Mouse (Mus musculus): ENCODE data around the gene Lrrc75a. TPM values are rescaled to one million over a fixed set of nuclear protein-coding genes. Genes with fewer than 3 reads are reported as not detected.
A peak's percentile ranks its signal among the peaks of the same experiment; 100 is the strongest.

Gene Lrrc75a
- total and polyA plus RNA-seq, 3 experiments, result 7.0 to 8.9 TPM; not detected in 1

- H3K4me3 ChIP-seq (ENCODE audit: control insufficient read depth in 1 of 2, insufficient read depth in 1 of 2, low read depth in 2 of 2, low read length in 2 of 2), result no peak overlapping the region
- no peaks in the 10 kb centered on the region for H3K79me2 ChIP-seq (ENCODE audit: control insufficient read depth, insufficient read depth, low read length, poor library complexity)
- no peaks in the 10 kb centered on the region for H3K9me3 ChIP-seq (replicated peaks; ENCODE audit: insufficient read depth, low read length)
- H3K9ac ChIP-seq (ENCODE audit: control insufficient read depth, low read depth, low read length, poor library complexity, severe bottlenecking), result no peak overlapping the region
- H3K4me1 ChIP-seq (ENCODE audit: control insufficient read depth in 1 of 2, insufficient read depth in 2 of 2, low read length in 2 of 2), result no peaks in the 10 kb centered on the region
- H3K27me3 ChIP-seq (ENCODE audit: control insufficient read depth in 1 of 2, insufficient read depth in 2 of 2, low read length in 2 of 2), result peaks cover 3 to 7% of the 10 kb centered on the region in 2 experiments
- TF ChIP-seq CTCF (IDR thresholded peaks at IDR 0.05 in 2 of 3, conservative IDR thresholded peaks at IDR 0.05 in 1 of 3; ENCODE audit: control insufficient read depth in 1 of 3, insufficient read depth in 1 of 3, low read depth in 2 of 3, low read length in 3 of 3, poor library complexity in 1 of 3, severe bottlenecking in 1 of 3) (peak; percentile 22 to 48 (median 24); a peak in 5 of 6 replicates), ZNF384 (IDR thresholded peaks at IDR 0.05; ENCODE audit: low read depth, low read length) (no peak), GABPA (IDR thresholded peaks at IDR 0.05; ENCODE audit: low read depth, low read length) (no peak), ELF1 (IDR thresholded peaks at IDR 0.05; ENCODE audit: low read depth, low read length) (no peak), E2F4 (IDR thresholded peaks at IDR 0.05; ENCODE audit: borderline replicate concordance, low read depth, low read length) (no peak), SMC3 (IDR thresholded peaks at IDR 0.05; ENCODE audit: low read depth, low read length) (0 out of 2 replicates have a peak, but pooled peaks have one; percentile 13), ZKSCAN1 (IDR thresholded peaks at IDR 0.05; ENCODE audit: low read depth, low read length) (no peak), TAL1 (IDR thresholded peaks at IDR 0.05; ENCODE audit: low read length) (no peak), CHD2 (IDR thresholded peaks at IDR 0.05; ENCODE audit: low read length) (no peak), ETS1 (IDR thresholded peaks at IDR 0.05; ENCODE audit: low read depth, low read length) (no peak)
- DNase-seq (ENCODE audit: low read depth, low spot score), result no peak
- H3K36me3 ChIP-seq (ENCODE audit: control insufficient read depth in 1 of 2, insufficient read depth in 2 of 2, low read length in 2 of 2), result no peaks in the 10 kb centered on the region
- no peak overlapping the region for H3K27ac ChIP-seq (ENCODE audit: control insufficient read depth, low read depth, low read length)
Observed at GRCm38 (mm10) chr11:62695126-62695525, 46.8 kb upstream of the Lrrc75a start.

GRCm38 (mm10) chr11:62693299-62694184, 45.2 kb upstream of the Lrrc75a start:
- peak; percentile 93 for DNase-seq (ENCODE audit: low read depth, low spot score)
- Histone ChIP-seq H3K9ac (ENCODE audit: control insufficient read depth, low read depth, low read length, poor library complexity, severe bottlenecking) (peak overlapping the region; percentile 13; the same call in 1 of the 2 replicates), H3K4me1 (ENCODE audit: control insufficient read depth in 1 of 2, insufficient read depth in 2 of 2, low read length in 2 of 2) (no peaks in the 10 kb centered on the region), H3K36me3 (ENCODE audit: control insufficient read depth in 1 of 2, insufficient read depth in 2 of 2, low read length in 2 of 2) (no peaks in the 10 kb centered on the region), H3K27ac (ENCODE audit: control insufficient read depth, low read depth, low read length) (no peak overlapping the region), H3K9me3 (replicated peaks; ENCODE audit: insufficient read depth, low read length) (no peaks in the 10 kb centered on the region), H3K79me2 (ENCODE audit: control insufficient read depth, insufficient read depth, low read length, poor library complexity) (no peaks in the 10 kb centered on the region), H3K27me3 (ENCODE audit: control insufficient read depth in 1 of 2, insufficient read depth in 2 of 2, low read length in 2 of 2) (peaks cover 0 to 5% of the 10 kb centered on the region in 2 experiments), H3K4me3 (ENCODE audit: control insufficient read depth in 1 of 2, insufficient read depth in 1 of 2, low read depth in 2 of 2, low read length in 2 of 2) (no peak overlapping the region)
- TF ChIP-seq GATA1 (IDR thresholded peaks at IDR 0.05; ENCODE audit: low read depth, low read length), result no peak
- TF ChIP-seq RAD21 (IDR thresholded peaks at IDR 0.05; ENCODE audit: low read depth, low read length), result peak; percentile 89
- TF ChIP-seq HCFC1 (IDR thresholded peaks at IDR 0.05; ENCODE audit: low read depth, low read length), result peak; percentile 33; the same call in 1 of the 2 replicates
- peak; percentile 95 for TF ChIP-seq SMC3 (IDR thresholded peaks at IDR 0.05; ENCODE audit: low read depth, low read length)
- TF ChIP-seq USF2 (IDR thresholded peaks at IDR 0.05; ENCODE audit: borderline replicate concordance in 1 of 2, insufficient read depth in 1 of 2, low read depth in 1 of 2, low read length in 2 of 2), result no peak
- no peak for TF ChIP-seq ZMIZ1 (IDR thresholded peaks at IDR 0.05; ENCODE audit: low read depth, low read length)
- TF ChIP-seq TAL1 (IDR thresholded peaks at IDR 0.05; ENCODE audit: low read length), result no peak
- no peak for TF ChIP-seq ELF1 (IDR thresholded peaks at IDR 0.05; ENCODE audit: low read depth, low read length)
- peak; percentile 61 for TF ChIP-seq SIN3A (IDR thresholded peaks at IDR 0.05; ENCODE audit: low read length)
- TF ChIP-seq POLR2AphosphoS2 (IDR thresholded peaks at IDR 0.05; ENCODE audit: low read length), result no peak
- TF ChIP-seq E2F4 (IDR thresholded peaks at IDR 0.05; ENCODE audit: borderline replicate concordance, low read depth, low read length), result no peak
- peak; percentile 75 for TF ChIP-seq ZC3H11A (IDR thresholded peaks at IDR 0.05; ENCODE audit: low read depth, low read length)
- no peak for TF ChIP-seq CHD1 (IDR thresholded peaks at IDR 0.05; ENCODE audit: low read depth, low read length)
- TF ChIP-seq JUND (IDR thresholded peaks at IDR 0.05; ENCODE audit: low read depth, low read length), result no peak
- TF ChIP-seq KAT2A (conservative IDR thresholded peaks at IDR 0.05; ENCODE audit: low read depth, low read length), result no peak
- TF ChIP-seq MYB (IDR thresholded peaks at IDR 0.05; ENCODE audit: low read depth, low read length), result no peak
- no peak for TF ChIP-seq RCOR1 (IDR thresholded peaks at IDR 0.05; ENCODE audit: low read depth, low read length)
- TF ChIP-seq NRF1 (IDR thresholded peaks at IDR 0.05; ENCODE audit: insufficient read depth, low read depth, low read length, poor library complexity, severe bottlenecking), result no peak
- TF ChIP-seq CTCF (IDR thresholded peaks at IDR 0.05 in 2 of 3, conservative IDR thresholded peaks at IDR 0.05 in 1 of 3; ENCODE audit: control insufficient read depth in 1 of 3, insufficient read depth in 1 of 3, low read depth in 2 of 3, low read length in 3 of 3, poor library complexity in 1 of 3, severe bottlenecking in 1 of 3), result peak; percentile 74 to 94 (median 94)
- TF ChIP-seq POLR2AphosphoS5 (IDR thresholded peaks at IDR 0.05; ENCODE audit: borderline replicate concordance, low read depth, low read length), result no peak
- TF ChIP-seq NELFE (IDR thresholded peaks at IDR 0.05; ENCODE audit: low read depth, low read length), result no peak
- peak; percentile 84 for TF ChIP-seq ZNF384 (IDR thresholded peaks at IDR 0.05; ENCODE audit: low read depth, low read length)
- TF ChIP-seq MAFK (IDR thresholded peaks at IDR 0.05; ENCODE audit: borderline replicate concordance, low read depth, low read length), result 0 out of 2 replicates have a peak, but pooled peaks have one; percentile 38
- TF ChIP-seq USF1 (IDR thresholded peaks at IDR 0.05; ENCODE audit: low read depth, low read length), result no peak
